14 mouse cellular contexts compared by ENCODE assay signal in the genomic region with DNA sequence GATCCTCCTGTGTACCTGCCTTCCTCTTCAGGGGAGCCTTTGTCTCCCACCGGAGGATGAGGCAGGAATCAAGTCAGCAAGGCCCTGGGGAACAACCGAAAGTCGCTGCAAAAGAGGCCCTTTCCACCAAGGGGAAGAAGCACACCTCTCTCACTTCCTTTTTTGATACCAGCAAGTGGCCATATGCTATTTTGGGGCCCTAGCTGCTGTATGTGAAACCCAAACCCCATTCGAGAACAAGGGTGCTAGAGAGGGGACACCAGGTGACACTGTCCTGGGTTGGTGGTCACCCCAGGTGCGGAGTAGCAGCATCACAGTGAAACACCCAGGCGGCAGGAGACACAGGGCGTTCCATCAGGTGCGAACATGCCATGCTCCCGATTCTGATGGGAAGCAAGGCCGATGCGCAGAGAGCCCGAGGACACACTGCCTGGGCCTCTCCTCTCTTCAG. TPM values are rescaled to one million over a fixed set of nuclear protein-coding genes. Genes with fewer than 3 reads are reported as not detected.
DNase-seq lines count a peak whose midpoint lies in the region; ATAC-seq and TF ChIP-seq lines count a peak whose summit lies in the region.
"Had no signal": no experiment of that assay in that cellular context is flagged by ENCODE, and none has a peak within 500 bp of the region (broad histone marks: within the 10 kb centered on the region; RNA-seq: fewer than 3 reads in every experiment).

No protein-coding gene starts in this region.

- H3K4me3 ChIP-seq in liver, embryonic 16.5 days (ENCODE audit: low read depth, low read length) = no peak overlapping the region
- H3K4me3 ChIP-seq in liver, embryonic 12.5 days = no peak overlapping the region
- no peak overlapping the region for H3K4me3 ChIP-seq in bone marrow macrophage, adult 2 months (ENCODE audit: insufficient read depth, low read length)
- no peak overlapping the region for H3K4me3 ChIP-seq in intestine, postnatal 0 days (ENCODE audit: low read depth, low read length)
- H3K4me3 ChIP-seq in forebrain, embryonic 11.5 days (ENCODE audit: low read depth, low read length) = no peak overlapping the region
- H3K4me3 ChIP-seq: erythroblast, embryonic 14.5 days; heart, embryonic 15.5 days; myocyte had no signal

- H3K27me3 ChIP-seq in liver, embryonic 16.5 days (ENCODE audit: control insufficient read depth, insufficient read depth, low read depth, low read length) = no peaks in the 10 kb centered on the region
- peaks cover 5% of the 10 kb centered on the region; the same call in 1 of the 2 replicates for H3K27me3 ChIP-seq in liver, embryonic 12.5 days (replicated peaks)
- no peaks in the 10 kb centered on the region for H3K27me3 ChIP-seq in intestine, postnatal 0 days (replicated peaks; ENCODE audit: control insufficient read depth, insufficient read depth, low read length)
- H3K27me3 ChIP-seq in forebrain, embryonic 11.5 days (ENCODE audit: control insufficient read depth, insufficient read depth, low read length) = no peaks in the 10 kb centered on the region; the same call in 1 of the 2 replicates

- H3K27ac ChIP-seq in liver, embryonic 16.5 days (ENCODE audit: low read length) = peak overlapping the region; percentile 19; the same call in 1 of the 2 replicates
- H3K27ac ChIP-seq in liver, embryonic 12.5 days = no peak overlapping the region
- H3K27ac ChIP-seq in bone marrow macrophage, adult 2 months (ENCODE audit: insufficient read depth, low read depth, low read length) = peak overlapping the region; percentile 46
- H3K27ac ChIP-seq in intestine, postnatal 0 days (ENCODE audit: low read depth, low read length) = no peak overlapping the region
- no peak overlapping the region for H3K27ac ChIP-seq in forebrain, embryonic 11.5 days (ENCODE audit: low read depth, low read length)
- H3K27ac ChIP-seq: heart, embryonic 15.5 days; liver, embryonic 14.5 days had no signal

- H3K9me3 ChIP-seq in liver, embryonic 16.5 days (replicated peaks; ENCODE audit: control insufficient read depth, low read length) = no peaks in the 10 kb centered on the region
- no peaks in the 10 kb centered on the region for H3K9me3 ChIP-seq in liver, embryonic 12.5 days (replicated peaks)
- H3K9me3 ChIP-seq in intestine, postnatal 0 days (ENCODE audit: control insufficient read depth) = no peaks in the 10 kb centered on the region
- H3K9me3 ChIP-seq in forebrain, embryonic 11.5 days (ENCODE audit: control insufficient read depth, low read length) = no peaks in the 10 kb centered on the region
- H3K9me3 ChIP-seq: heart, embryonic 15.5 days had no signal

- no peaks in the 10 kb centered on the region; the same call in 1 of the 2 replicates for H3K4me1 ChIP-seq in liver, embryonic 16.5 days (ENCODE audit: control insufficient read depth, low read depth, low read length)
- peaks cover 3% of the 10 kb centered on the region; the same call in 1 of the 2 replicates for H3K4me1 ChIP-seq in liver, embryonic 12.5 days
- peaks cover 28% of the 10 kb centered on the region for H3K4me1 ChIP-seq in bone marrow macrophage, adult 2 months (ENCODE audit: control insufficient read depth, insufficient read depth, low read length)
- H3K4me1 ChIP-seq in intestine, postnatal 0 days (replicated peaks; ENCODE audit: control insufficient read depth, insufficient read depth, low read length) = no peaks in the 10 kb centered on the region
- no peaks in the 10 kb centered on the region for H3K4me1 ChIP-seq in forebrain, embryonic 11.5 days (replicated peaks; ENCODE audit: control insufficient read depth, insufficient read depth, low read length)

- no peak for ATAC-seq in liver, embryonic 16.5 days (ENCODE audit: low read depth)
- no peak for ATAC-seq in liver, embryonic 12.5 days
- ATAC-seq in intestine, postnatal 0 days = no peak
- no peak for ATAC-seq in forebrain, embryonic 11.5 days (replicated peaks; ENCODE audit: low FRiP score)

- DNase-seq in monocyte, adult 2 months (ENCODE audit: low read depth in 1 of 2, low spot score in 2 of 2) = peak; percentile 33 to 41
- peak; percentile 47 to 72 for DNase-seq in spleen, postnatal 4 days (ENCODE audit: low spot score in 2 of 2)
- no peak for DNase-seq in forebrain, embryonic 11.5 days (ENCODE audit: low spot score)
- DNase-seq: cerebellum, adult 9-10 months; gastrocnemius, postnatal 14 days; kidney, adult 9 months had no signal

- no peak overlapping the region for H3K4me2 ChIP-seq in liver, embryonic 16.5 days (ENCODE audit: low read depth, low read length)
- H3K4me2 ChIP-seq in liver, embryonic 12.5 days = no peak overlapping the region
- no peak overlapping the region for H3K4me2 ChIP-seq in intestine, postnatal 0 days (replicated peaks; ENCODE audit: low read depth)
- H3K4me2 ChIP-seq in forebrain, embryonic 11.5 days (ENCODE audit: low read depth, low read length, severe bottlenecking) = no peak overlapping the region
- H3K4me2 ChIP-seq: heart, embryonic 15.5 days had no signal

- no peak overlapping the region for H3K9ac ChIP-seq in liver, embryonic 16.5 days (ENCODE audit: low read depth, low read length)
- H3K9ac ChIP-seq in liver, embryonic 12.5 days = no peak overlapping the region
- no peak overlapping the region for H3K9ac ChIP-seq in intestine, postnatal 0 days (ENCODE audit: low read depth, low read length)
- H3K9ac ChIP-seq in forebrain, embryonic 11.5 days (ENCODE audit: low read length) = no peak overlapping the region
- H3K9ac ChIP-seq: heart, embryonic 15.5 days; liver, embryonic 14.5 days had no signal

- H3K36me3 ChIP-seq in liver, embryonic 16.5 days (ENCODE audit: control insufficient read depth, insufficient read depth) = no peaks in the 10 kb centered on the region
- H3K36me3 ChIP-seq in liver, embryonic 12.5 days = no peaks in the 10 kb centered on the region
- no peaks in the 10 kb centered on the region for H3K36me3 ChIP-seq in intestine, postnatal 0 days (ENCODE audit: control insufficient read depth, insufficient read depth)
- no peaks in the 10 kb centered on the region for H3K36me3 ChIP-seq in forebrain, embryonic 11.5 days (ENCODE audit: control insufficient read depth, insufficient read depth, low read length)
- H3K36me3 ChIP-seq: heart, embryonic 15.5 days had no signal

- no peak for TF ChIP-seq CTCF in bone marrow macrophage, adult 2 months (IDR thresholded peaks at IDR 0.05; ENCODE audit: low read depth, low read length)
- TF ChIP-seq CTCF in intestine, postnatal 0 days (IDR thresholded peaks at IDR 0.05; ENCODE audit: low read depth) = no peak

- TF ChIP-seq POLR2A in bone marrow macrophage, adult 2 months (IDR thresholded peaks at IDR 0.05; ENCODE audit: borderline replicate concordance, low read depth, low read length) = no peak

- WGBS in liver, embryonic 16.5 days (ENCODE audit: insufficient replicate concordance) = 45% methylated on average over 12 of the region's 12 CpGs
- WGBS in liver, embryonic 12.5 days (ENCODE audit: insufficient replicate concordance) = 61% methylated on average over 12 of the region's 12 CpGs
- 91% methylated on average over 12 of the region's 12 CpGs for WGBS in intestine, postnatal 0 days
- WGBS in forebrain, embryonic 11.5 days = 87% methylated on average over 12 of the region's 12 CpGs

RNA-seq across cellular contexts. Expression of a gene that starts 17.6 kb away (rescaled TPM):
- 4.0 and 4.8 TPM in 2 replicates for polyA plus RNA-seq in liver, embryonic 16.5 days (2015; fragmentation: Nextera tagmentation; extraction: Ambion mirVana)
- 3.2 and 4.8 TPM in 2 replicates for polyA plus RNA-seq in liver, embryonic 12.5 days (2016; fragmentation: Nextera tagmentation; extraction: Ambion mirVana)
- polyA plus RNA-seq in bone marrow macrophage, adult 2 months (2012; ENCODE audit: insufficient read depth, insufficient read length, missing spikeins) = 42.2 and 43.2 TPM in 2 replicates
- polyA plus RNA-seq in intestine, postnatal 0 days (2015; fragmentation: Nextera tagmentation; extraction: Ambion mirVana) = 1.8 and 2.3 TPM in 2 replicates
- polyA plus RNA-seq in forebrain, embryonic 11.5 days (2014; fragmentation: Nextera tagmentation; extraction: Ambion mirVana) = 0.83 and 1.0 TPM in 2 replicates

Comparison
In these comparisons a context has a peak if more than half of its experiments do, and no peak if none do; other contexts are left out.
1. H3K27ac ChIP-seq: peak in liver, embryonic 16.5 days (single experiment) and bone marrow macrophage, adult 2 months (single experiment); none in liver, embryonic 12.5 days (single experiment), intestine, postnatal 0 days (single experiment) and forebrain, embryonic 11.5 days (single experiment).